Mouse (Mus musculus) cortical plate, adult 2 months (tissue): Measurements from ENCODE around the gene Supt4a.

Source experiments
- CTCF ChIP-seq: fragments of 200-500 bp; IDR thresholded peaks from 2 replicates; pipeline ENCODE4 v1.5.1; 2011; ENCODE audit warnings: mild to moderate bottlenecking, control low read depth, low read length; ENCODE audit not compliant: insufficient read depth; ENCODE audit errors: extremely low read depth
- POLR2A ChIP-seq: fragments of 200-500 bp; IDR thresholded peaks from 2 replicates; pipeline ENCODE4 v1.6.1; 2011; ENCODE audit warnings: mild to moderate bottlenecking, low read length, control low read depth; ENCODE audit not compliant: insufficient read depth; ENCODE audit errors: extremely low read depth

GRCm38 (mm10) chr11:87759609-87760005 is 22.3 kb downstream of the Supt4a start:
- TF ChIP-seq CTCF = peak; percentile 41
- TF ChIP-seq POLR2A = 0 out of 2 replicates have a peak, but pooled peaks have one; percentile 7
